Mouse (Mus musculus) lung, embryonic 15.5 days (tissue): Measurements from ENCODE around the gene Tcf7l1. TPM values are rescaled to one million over a fixed set of nuclear protein-coding genes. Genes with fewer than 3 reads are reported as not detected.

Experiments used
- ATAC-seq: fragments of 200-750 bp; cut with Nextera tagmentation; 2 replicates; pipeline ENCODE4 v1.8.0; 2017; ENCODE audit warnings: moderate number of reproducible peaks, borderline replicate concordance; ENCODE audit not compliant: low FRiP score, low TSS enrichment; ENCODE audit errors: extremely low read depth
- H3K27ac ChIP-seq: fragments of 300-500 bp; sonication (generic); 2 replicates; pipeline ENCODE4 v1.5.1; 2015; ENCODE audit warnings: moderate library complexity, mild to moderate bottlenecking, inconsistent platforms
- H3K27me3 ChIP-seq: fragments of 300-500 bp; sonication (generic); 2 replicates; pipeline ENCODE4 v1.6.1; 2015; ENCODE audit warnings: inconsistent platforms
- H3K36me3 ChIP-seq: fragments of 300-500 bp; sonication (generic); 2 replicates; pipeline ENCODE4 v1.6.1; 2015; ENCODE audit warnings: inconsistent platforms
- H3K4me1 ChIP-seq: fragments of 300-500 bp; sonication (generic); 2 replicates; pipeline ENCODE4 v1.6.1; 2015; ENCODE audit warnings: inconsistent platforms
- H3K4me2 ChIP-seq: fragments of 300-500 bp; sonication (generic); 2 replicates; pipeline ENCODE4 v1.6.1; 2015; ENCODE audit warnings: inconsistent platforms, mild to moderate bottlenecking, moderate library complexity
- H3K4me3 ChIP-seq: fragments of 300-500 bp; sonication (generic); 2 replicates; pipeline ENCODE4 v1.5.1; 2015; ENCODE audit warnings: mild to moderate bottlenecking, inconsistent platforms
- H3K9ac ChIP-seq: fragments of 300-500 bp; sonication (generic); 2 replicates; pipeline ENCODE4 v1.6.1; 2015; ENCODE audit warnings: inconsistent platforms
- H3K9me3 ChIP-seq: fragments of 300-500 bp; sonication (generic); 2 replicates; pipeline ENCODE4 v1.6.1; 2016; ENCODE audit warnings: inconsistent platforms
- WGBS: fragments of 180-500 bp; shearing (Covaris S2); methylation state at CpG from one replicate; pipeline ENCODE4 v1.1.7; 2015; 5-methylcytosine and 5-hydroxymethylcytosine counted together
- polyA plus RNA-seq: library from polyadenylated mRNA; unstranded; fragments of >200 nt; fragmentation: Nextera tagmentation; extraction: Ambion mirVana; gene quantifications from 2 replicates; pipeline ENCODE4 v1.2.1, GENCODE M21; 2015

Tcf7l1 gene
- polyA plus RNA-seq, 1 experiment from 2014 or later = 33.8 TPM

DNA sequence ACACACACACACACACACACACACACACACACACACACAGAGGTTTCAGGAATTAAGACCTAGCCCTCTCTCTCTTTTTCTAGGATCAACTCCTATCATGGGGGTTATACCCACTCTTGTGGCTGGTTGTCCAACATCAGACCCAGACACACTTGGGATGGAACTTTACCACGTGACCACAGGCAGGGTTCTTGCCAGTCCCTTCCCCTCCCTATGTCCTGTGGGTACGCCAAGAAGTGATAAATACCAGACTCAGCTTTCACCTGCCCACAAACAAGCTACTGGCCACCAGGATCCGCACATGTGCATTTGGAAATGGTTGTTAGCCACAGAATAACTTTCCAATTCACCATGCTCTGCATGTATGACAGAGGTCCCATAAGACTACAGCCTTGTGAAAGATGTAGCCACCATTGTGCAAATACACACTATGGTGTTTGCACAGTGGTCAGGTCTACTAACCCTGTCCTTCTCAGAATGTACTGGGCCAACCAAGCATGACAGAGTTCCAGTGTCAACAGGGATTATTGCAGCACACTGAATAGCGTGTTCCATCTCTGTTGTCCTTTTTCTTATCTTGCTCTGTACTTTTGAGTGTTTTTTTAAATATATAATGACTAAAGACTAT is 20.6 kb upstream of the Tcf7l1 start:
- WGBS = 69% methylated on average over 4 of the region's 4 CpGs
- Histone ChIP-seq H3K27me3 (no peaks in the 10 kb centered on the region), H3K36me3 (no peaks in the 10 kb centered on the region), H3K4me2 (no peak overlapping the region), H3K27ac (no peak overlapping the region), H3K4me3 (no peak overlapping the region), H3K4me1 (peaks cover 9% of the 10 kb centered on the region), H3K9ac (no peak overlapping the region), H3K9me3 (no peaks in the 10 kb centered on the region)
- no peak for ATAC-seq

DNA sequence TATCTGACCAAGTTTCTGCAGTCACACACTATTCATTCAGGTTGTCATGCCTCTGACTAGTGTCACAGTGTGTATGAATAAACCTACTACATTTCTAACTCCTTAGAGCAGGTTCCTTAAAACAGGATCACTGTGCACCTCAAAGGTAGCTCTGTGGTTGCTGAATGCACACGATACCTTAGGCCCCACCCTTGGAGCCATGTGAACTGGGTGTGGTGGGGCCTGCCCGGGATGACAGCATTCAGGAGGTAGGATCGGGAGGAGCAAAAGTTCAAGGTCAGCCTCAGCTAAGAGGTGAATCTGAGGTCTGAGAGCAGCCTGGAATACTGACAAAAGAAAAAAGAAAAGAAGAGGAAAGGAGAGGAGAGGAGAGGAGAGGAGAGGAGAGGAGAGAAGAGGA is 19.3 kb upstream of the Tcf7l1 start:
- Histone ChIP-seq H3K27me3 (no peaks in the 10 kb centered on the region), H3K9ac (no peak overlapping the region), H3K9me3 (no peaks in the 10 kb centered on the region), H3K4me1 (peaks cover 6% of the 10 kb centered on the region), H3K27ac (no peak overlapping the region), H3K4me2 (no peak overlapping the region), H3K36me3 (no peaks in the 10 kb centered on the region), H3K4me3 (no peak overlapping the region)
- 40% methylated on average over 3 of the region's 3 CpGs for WGBS
- no peak for ATAC-seq

DNA sequence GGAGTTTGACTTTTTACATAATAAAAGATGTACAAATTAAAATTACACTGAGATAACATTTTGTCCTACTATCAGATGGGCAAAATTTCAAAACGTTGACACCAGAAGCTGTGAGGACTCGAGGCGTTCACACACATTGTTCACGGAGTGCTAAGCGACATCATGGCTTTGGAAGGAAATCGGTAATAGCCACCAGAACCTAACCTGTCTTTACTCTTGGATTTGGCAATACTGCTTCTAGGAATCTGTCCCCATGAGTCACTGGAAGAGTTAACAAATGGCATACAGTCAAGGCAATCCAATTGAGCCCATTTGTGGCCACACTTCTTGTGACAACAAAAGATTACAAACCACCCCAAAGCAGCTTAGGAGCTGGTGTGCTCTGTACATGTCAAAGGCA is 14.6 kb upstream of the Tcf7l1 start:
- no peak overlapping the region for H3K4me2 ChIP-seq
- H3K27ac ChIP-seq = no peak overlapping the region
- no peaks in the 10 kb centered on the region for H3K27me3 ChIP-seq
- H3K9ac ChIP-seq = no peak overlapping the region
- no peak overlapping the region for H3K4me3 ChIP-seq
- H3K9me3 ChIP-seq = no peaks in the 10 kb centered on the region
- WGBS = 46% methylated on average over 6 of the region's 6 CpGs
- H3K4me1 ChIP-seq = no peaks in the 10 kb centered on the region
- H3K36me3 ChIP-seq = no peaks in the 10 kb centered on the region
- no peak for ATAC-seq

DNA sequence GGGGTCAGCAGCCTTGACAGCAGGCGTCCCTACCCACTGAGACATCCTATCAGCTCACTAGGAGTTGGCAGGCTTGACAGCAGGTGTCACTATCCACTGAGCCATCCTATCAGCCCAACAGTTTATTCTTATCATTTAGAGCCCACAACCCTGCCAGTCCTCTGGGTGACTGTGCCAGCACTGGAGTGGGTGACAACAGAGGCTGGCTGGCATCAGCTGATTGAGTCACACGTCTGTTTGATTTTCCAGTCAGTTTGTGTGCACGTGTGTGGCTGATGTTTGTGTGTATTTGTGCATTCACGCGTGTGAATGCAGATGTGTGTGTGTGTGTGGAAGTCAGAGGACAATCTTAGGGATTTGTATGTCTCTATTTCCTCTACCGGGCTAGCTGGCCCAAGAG is 13.1 kb upstream of the Tcf7l1 start:
- Histone ChIP-seq H3K27ac (no peak overlapping the region), H3K36me3 (no peaks in the 10 kb centered on the region), H3K4me2 (no peak overlapping the region), H3K4me3 (no peak overlapping the region), H3K4me1 (no peaks in the 10 kb centered on the region), H3K27me3 (no peaks in the 10 kb centered on the region), H3K9ac (no peak overlapping the region), H3K9me3 (no peaks in the 10 kb centered on the region)
- no peak for ATAC-seq
- WGBS = 90% methylated on average over 6 of the region's 6 CpGs

DNA sequence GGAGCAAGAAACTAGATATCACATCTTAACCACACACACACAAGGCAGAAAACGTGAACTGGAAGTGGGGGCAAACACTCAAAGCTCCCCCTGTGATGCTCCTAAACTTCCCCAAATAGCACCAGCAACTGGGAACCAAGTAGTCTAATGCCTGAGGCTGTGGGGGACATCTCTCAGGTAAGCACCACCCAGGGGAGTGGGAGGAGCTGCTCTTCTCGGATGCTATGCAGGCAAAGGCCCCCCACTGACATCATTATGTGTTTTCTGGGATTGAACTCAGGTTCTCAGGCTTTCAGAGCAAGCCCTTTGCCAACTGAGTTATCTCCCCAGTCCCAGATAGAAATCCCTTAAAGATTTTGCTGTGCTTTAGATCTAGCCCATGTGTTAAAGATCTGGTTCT is 11.6 kb upstream of the Tcf7l1 start:
- H3K27me3 ChIP-seq = no peaks in the 10 kb centered on the region
- H3K9me3 ChIP-seq = no peaks in the 10 kb centered on the region
- no peak overlapping the region for H3K4me3 ChIP-seq
- 47% methylated on average over 2 of the region's 2 CpGs for WGBS
- H3K27ac ChIP-seq = no peak overlapping the region
- no peak overlapping the region for H3K4me2 ChIP-seq
- no peaks in the 10 kb centered on the region for H3K4me1 ChIP-seq
- ATAC-seq = no peak
- H3K9ac ChIP-seq = no peak overlapping the region
- no peaks in the 10 kb centered on the region for H3K36me3 ChIP-seq

DNA sequence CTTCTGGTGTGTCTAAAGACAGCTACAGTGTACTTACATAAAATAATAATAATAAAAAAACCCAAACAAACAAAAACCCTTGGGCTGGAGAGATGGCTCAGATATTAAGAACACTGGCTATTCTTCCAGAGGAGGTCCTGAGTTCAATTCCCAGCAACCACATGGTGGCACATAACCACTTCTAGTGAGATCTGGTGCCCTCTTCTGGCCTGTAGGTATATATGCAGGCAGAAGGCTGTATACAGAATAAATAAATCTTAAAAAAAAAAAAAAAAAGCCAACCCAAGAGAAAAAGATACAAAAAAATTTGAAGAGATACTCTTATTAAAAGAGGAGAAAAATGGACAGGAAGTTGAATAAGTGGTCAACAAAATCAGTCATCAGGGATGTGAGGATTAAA is 8.7 kb upstream of the Tcf7l1 start:
- Histone ChIP-seq H3K27ac (no peak overlapping the region), H3K4me1 (no peaks in the 10 kb centered on the region), H3K9ac (no peak overlapping the region), H3K9me3 (no peaks in the 10 kb centered on the region), H3K36me3 (no peaks in the 10 kb centered on the region), H3K27me3 (no peaks in the 10 kb centered on the region), H3K4me3 (no peak overlapping the region), H3K4me2 (no peak overlapping the region)
- ATAC-seq = no peak

DNA sequence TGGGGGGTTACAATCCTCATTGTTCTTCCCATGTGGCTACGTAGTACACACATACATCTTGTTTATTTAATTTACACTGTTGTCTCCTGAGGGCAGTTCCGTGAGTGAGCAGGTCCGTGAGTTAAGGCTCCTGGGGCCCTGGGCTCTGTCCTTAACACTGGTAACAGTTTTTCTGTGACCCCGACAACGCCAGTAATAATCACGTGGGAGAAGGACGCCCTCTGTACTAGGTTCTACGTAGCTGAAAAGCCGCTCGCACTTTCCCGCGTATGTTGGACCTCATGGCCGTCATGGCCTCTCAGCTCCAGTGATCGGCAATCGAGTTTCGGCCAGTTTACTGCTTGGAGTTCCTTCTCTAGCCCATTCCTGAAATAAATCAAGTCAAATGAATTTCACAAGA is 6.4 kb upstream of the Tcf7l1 start:
- Histone ChIP-seq H3K4me3 (no peak overlapping the region), H3K36me3 (no peaks in the 10 kb centered on the region), H3K27ac (no peak overlapping the region), H3K27me3 (no peaks in the 10 kb centered on the region), H3K9ac (no peak overlapping the region), H3K4me1 (no peaks in the 10 kb centered on the region), H3K4me2 (no peak overlapping the region; the same call in 1 of the 2 replicates), H3K9me3 (no peaks in the 10 kb centered on the region)
- 50% methylated on average over 16 of the region's 16 CpGs for WGBS
- no peak for ATAC-seq

DNA sequence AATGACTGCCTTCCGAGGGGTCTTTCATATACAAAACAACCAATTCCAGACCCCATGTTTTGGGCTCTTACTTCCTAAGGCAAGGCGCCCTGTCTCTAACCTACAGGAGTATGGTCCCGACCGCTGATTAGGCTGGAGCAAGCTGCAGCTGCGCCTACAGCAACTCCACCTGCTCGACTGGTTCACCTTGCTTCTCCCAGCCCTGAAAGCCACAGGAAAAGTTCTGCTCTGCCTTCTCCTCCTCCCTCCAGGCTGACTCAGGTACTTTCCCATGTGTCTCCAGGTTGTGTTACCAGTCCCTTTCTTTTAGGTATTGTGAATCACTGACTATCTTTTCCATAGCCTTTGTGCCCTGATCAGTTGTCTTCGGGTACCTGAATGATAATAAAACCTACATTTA is 5.8 kb upstream of the Tcf7l1 start:
- Histone ChIP-seq H3K27me3 (no peaks in the 10 kb centered on the region), H3K9ac (no peak overlapping the region), H3K9me3 (no peaks in the 10 kb centered on the region), H3K36me3 (no peaks in the 10 kb centered on the region), H3K4me3 (no peak overlapping the region), H3K27ac (no peak overlapping the region), H3K4me1 (no peaks in the 10 kb centered on the region), H3K4me2 (no peak overlapping the region)
- ATAC-seq = no peak
- 37% methylated on average over 7 of the region's 7 CpGs for WGBS

DNA sequence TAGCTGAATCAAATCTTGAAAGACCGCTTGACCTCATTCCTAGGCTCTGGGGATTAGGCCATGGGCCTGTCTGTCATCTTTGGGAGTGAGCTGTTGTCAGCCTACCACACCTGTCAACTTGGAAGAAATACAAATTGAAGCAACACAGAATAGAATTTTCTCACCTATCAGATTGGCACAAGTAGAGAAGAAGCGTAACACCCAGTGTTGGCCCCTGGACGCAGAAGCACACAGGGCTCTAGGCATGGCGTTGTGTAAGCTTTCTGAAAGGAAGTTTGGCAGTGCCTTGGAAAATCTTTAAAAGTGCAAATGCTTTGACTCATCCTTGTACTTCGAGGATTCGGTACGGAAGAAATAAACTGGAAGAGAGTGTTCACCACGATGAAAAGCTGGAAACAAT is 3.6 kb upstream of the Tcf7l1 start:
- Histone ChIP-seq H3K4me2 (no peak overlapping the region), H3K4me3 (no peak overlapping the region), H3K4me1 (peaks cover 4% of the 10 kb centered on the region), H3K36me3 (no peaks in the 10 kb centered on the region), H3K27me3 (no peaks in the 10 kb centered on the region), H3K27ac (no peak overlapping the region), H3K9me3 (no peaks in the 10 kb centered on the region), H3K9ac (no peak overlapping the region)
- 90% methylated on average over 8 of the region's 8 CpGs for WGBS
- no peak for ATAC-seq

DNA sequence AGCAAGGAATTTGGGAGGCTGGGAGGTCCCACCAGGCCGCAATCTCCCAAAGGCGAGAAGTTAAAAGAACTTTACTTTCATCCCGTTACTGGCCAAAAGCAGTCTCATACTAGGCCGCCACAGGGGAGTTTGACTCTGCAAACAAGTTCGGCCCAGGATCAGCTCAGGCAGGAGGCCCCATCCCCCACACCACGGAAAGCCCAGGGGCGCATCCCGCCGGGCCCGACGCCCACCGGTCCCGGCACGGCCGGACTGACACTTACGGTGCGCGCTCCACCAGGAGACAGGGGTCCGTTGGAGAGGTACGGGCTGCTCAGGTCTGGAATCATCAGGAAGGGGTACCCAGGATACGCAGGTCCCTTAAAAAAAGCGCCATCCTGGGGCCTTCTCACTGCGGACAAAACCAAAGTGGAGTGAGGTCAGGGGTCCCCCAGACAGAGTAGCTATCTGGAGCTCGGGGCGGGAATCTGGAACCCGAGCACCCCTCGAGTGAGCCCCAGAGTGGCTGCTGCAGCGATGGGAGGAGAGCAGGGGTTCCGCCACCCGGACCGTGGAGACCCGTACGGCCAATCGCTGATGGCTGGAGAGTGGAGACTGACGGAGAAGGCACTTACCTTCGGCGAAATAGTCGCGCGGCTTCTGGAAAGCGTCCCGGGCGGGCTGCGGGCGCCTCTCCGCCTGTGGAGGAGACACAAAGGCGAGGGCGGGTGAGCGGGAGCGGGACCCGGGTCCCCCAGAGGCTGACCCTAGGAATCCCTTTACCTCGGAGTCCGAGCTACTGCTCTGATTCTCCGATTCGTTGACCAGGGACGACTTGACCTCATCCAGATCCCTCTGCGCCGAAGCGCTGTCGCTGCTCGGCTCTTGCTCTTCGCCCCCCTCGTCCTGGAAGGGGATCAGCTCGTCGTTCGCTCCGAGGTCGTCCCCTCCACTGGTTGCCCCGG is 834 bp downstream of the Tcf7l1 start:
- under 1% methylated on average over 68 of the region's 69 CpGs for WGBS
- peak overlapping the region; percentile 94 for H3K4me3 ChIP-seq
- peaks cover 14% of the 10 kb centered on the region for H3K4me1 ChIP-seq
- H3K4me2 ChIP-seq = peak overlapping the region; percentile 63
- peak overlapping the region; percentile 97 for H3K27ac ChIP-seq
- H3K36me3 ChIP-seq = peaks cover 10% of the 10 kb centered on the region; the same call in 1 of the 2 replicates
- H3K9me3 ChIP-seq = no peaks in the 10 kb centered on the region
- no peaks in the 10 kb centered on the region for H3K27me3 ChIP-seq
- peak overlapping the region; percentile 91 for H3K9ac ChIP-seq
- ATAC-seq = peak; percentile 27; the same call in 1 of the 2 replicates

DNA sequence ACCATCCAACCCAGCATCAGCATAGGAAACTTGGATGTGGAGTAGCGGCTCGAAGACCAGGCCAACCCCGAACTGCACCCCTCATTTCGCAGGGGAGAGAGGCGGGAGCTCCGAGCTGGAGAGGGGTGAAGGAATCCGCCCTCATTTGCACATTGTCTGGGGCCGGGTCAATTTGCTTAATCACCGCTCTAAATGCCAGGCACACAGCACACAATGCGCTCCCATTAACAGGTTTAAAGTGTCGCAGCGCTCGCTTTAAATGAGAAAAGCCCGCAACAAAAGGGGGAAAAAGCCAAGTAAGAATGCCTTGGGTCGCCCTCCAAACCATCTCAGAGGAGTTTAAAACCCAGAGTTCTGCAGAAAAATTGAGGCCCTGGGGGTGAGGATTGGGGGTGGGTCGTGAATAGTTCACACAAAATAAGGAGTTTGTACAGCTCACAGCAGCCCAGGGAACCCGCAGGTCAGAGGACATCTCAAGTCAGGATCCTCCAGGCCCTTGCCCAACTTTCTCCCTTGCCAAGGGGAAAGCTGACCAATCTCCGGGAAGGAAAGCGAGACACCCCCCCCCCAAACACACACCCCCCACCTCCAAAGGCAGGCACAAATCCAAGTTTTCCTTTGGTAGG is 1.6 kb downstream of the Tcf7l1 start:
- H3K4me1 ChIP-seq = peaks cover 14% of the 10 kb centered on the region
- peak overlapping the region; percentile 63 for H3K4me2 ChIP-seq
- H3K27me3 ChIP-seq = no peaks in the 10 kb centered on the region
- peaks cover 13% of the 10 kb centered on the region; the same call in 1 of the 2 replicates for H3K36me3 ChIP-seq
- peak overlapping the region; percentile 94 for H3K4me3 ChIP-seq
- peak overlapping the region; percentile 97; the same call in 1 of the 2 replicates for H3K27ac ChIP-seq
- peak overlapping the region; percentile 91 for H3K9ac ChIP-seq
- no peaks in the 10 kb centered on the region for H3K9me3 ChIP-seq
- WGBS = 8% methylated on average over 19 of the region's 19 CpGs
- no peak for ATAC-seq

DNA sequence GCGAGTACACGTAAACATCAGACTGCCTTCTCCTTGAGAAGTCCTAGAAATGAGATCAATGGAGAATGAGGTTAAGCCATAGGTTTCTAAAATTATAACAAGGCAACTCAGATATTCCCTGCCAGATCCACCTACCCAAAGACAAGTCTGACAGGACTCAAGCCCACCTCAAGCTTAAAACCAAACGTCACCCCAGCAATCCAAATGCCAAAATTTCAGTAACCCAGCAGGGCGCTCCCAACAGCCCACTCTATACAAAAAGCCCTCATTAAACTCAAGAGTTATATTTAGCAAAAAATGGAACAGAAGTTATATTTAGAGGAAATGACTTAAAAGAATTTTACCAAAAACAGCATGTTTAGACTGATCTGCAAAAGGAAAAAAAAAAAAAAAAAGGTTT is 5.3 kb downstream of the Tcf7l1 start:
- H3K9ac ChIP-seq = no peak overlapping the region
- H3K4me3 ChIP-seq = no peak overlapping the region
- ATAC-seq = no peak
- 80% methylated on average over 4 of the region's 4 CpGs for WGBS
- H3K9me3 ChIP-seq = 0 out of 2 replicates have a peak, but pooled peaks cover 5% of the 10 kb centered on the region
- peaks cover 11% of the 10 kb centered on the region for H3K4me1 ChIP-seq
- no peak overlapping the region for H3K27ac ChIP-seq
- H3K27me3 ChIP-seq = no peaks in the 10 kb centered on the region
- no peak overlapping the region for H3K4me2 ChIP-seq
- H3K36me3 ChIP-seq = peaks cover 40% of the 10 kb centered on the region
